Mouse (Mus musculus) liver, embryonic 16.5 days (tissue): ENCODE results near the gene Stim1. TPM values are rescaled to one million over a fixed set of nuclear protein-coding genes. Genes with fewer than 3 reads are reported as not detected.

ENCODE experiments used
- ATAC-seq: fragments of 200-750 bp; cut with Nextera tagmentation; 2 replicates; pipeline ENCODE4 v1.8.0; 2017; ENCODE audit warnings: low read depth, mild to moderate bottlenecking, moderate number of reproducible peaks, moderate library complexity
- H3K27ac ChIP-seq: fragments of 300-500 bp; sonication (generic); 2 replicates; pipeline ENCODE4 v1.5.1; 2014; ENCODE audit warnings: mild to moderate bottlenecking, low read length
- H3K27me3 ChIP-seq: fragments of 300-500 bp; sonication (generic); 2 replicates; pipeline ENCODE4 v1.6.1; 2014; ENCODE audit warnings: low read depth, low read length, mixed read lengths; ENCODE audit not compliant: control insufficient read depth, insufficient read depth
- H3K36me3 ChIP-seq: fragments of 300-500 bp; sonication (generic); 2 replicates; pipeline ENCODE4 v1.6.1; 2014; ENCODE audit warnings: mild to moderate bottlenecking; ENCODE audit not compliant: control insufficient read depth, insufficient read depth
- H3K4me1 ChIP-seq: fragments of 300-500 bp; sonication (generic); 2 replicates; pipeline ENCODE4 v1.6.1; 2014; ENCODE audit warnings: low read depth, low read length, mixed read lengths; ENCODE audit not compliant: control insufficient read depth
- H3K4me2 ChIP-seq: fragments of 300-500 bp; sonication (generic); 2 replicates; pipeline ENCODE4 v1.6.1; 2014; ENCODE audit warnings: low read depth, low read length, mixed read lengths
- H3K4me3 ChIP-seq: fragments of 300-500 bp; sonication (generic); 2 replicates; pipeline ENCODE4 v1.5.1; 2014; ENCODE audit warnings: low read depth, mild to moderate bottlenecking, low read length
- H3K9ac ChIP-seq: fragments of 300-500 bp; sonication (generic); 2 replicates; pipeline ENCODE4 v1.6.1; 2014; ENCODE audit warnings: low read depth, low read length
- H3K9me3 ChIP-seq: fragments of 300-500 bp; sonication (generic); replicated peaks from 2 replicates; pipeline ENCODE4 v1.6.1; 2016; ENCODE audit warnings: low read length; ENCODE audit not compliant: control insufficient read depth
- WGBS: fragments of 180-500 bp; shearing (Covaris S2); extraction: QIAGEN DNeasy Blood & Tissue Kit; methylation state at CpG from one replicate; pipeline ENCODE4 v1.1.7; 2014; ENCODE audit not compliant: insufficient replicate concordance; 5-methylcytosine and 5-hydroxymethylcytosine counted together
- polyA plus RNA-seq: library from polyadenylated mRNA; unstranded; fragments of >200 nt; fragmentation: Nextera tagmentation; extraction: Ambion mirVana; gene quantifications from 2 replicates; pipeline ENCODE4 v1.2.1, GENCODE M21; 2015

The Stim1 gene
- polyA plus RNA-seq, 1 experiment from 2014 or later = 16.2 TPM

DNA sequence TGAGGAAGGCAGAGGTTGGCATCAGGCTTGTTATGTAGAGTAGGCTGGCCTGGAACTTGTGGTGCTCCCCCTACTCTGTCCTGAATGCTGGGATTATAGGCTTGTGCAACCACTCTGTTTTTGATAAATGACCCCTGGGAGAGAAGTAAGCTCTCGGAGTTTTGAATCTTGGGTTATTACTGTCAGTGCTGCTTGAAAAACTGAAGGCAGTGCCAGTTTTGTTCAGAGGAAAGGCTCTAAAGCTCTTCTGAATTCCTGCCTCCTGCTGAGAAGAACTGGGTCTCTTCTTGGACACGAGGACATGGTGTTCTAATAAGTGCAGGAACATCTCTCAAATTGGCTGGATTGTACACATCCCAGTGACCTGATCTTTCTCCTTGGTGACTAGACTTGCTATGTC is 81.1 kb downstream of the Stim1 start:
- H3K9me3 ChIP-seq = no peaks in the 10 kb centered on the region
- H3K4me1 ChIP-seq = no peaks in the 10 kb centered on the region; the same call in 1 of the 2 replicates
- no peak overlapping the region for H3K4me3 ChIP-seq
- no peak overlapping the region for H3K27ac ChIP-seq
- no peaks in the 10 kb centered on the region for H3K36me3 ChIP-seq
- no peak overlapping the region for H3K9ac ChIP-seq
- ATAC-seq = no peak
- no peaks in the 10 kb centered on the region for H3K27me3 ChIP-seq
- WGBS = 62% methylated on average over 2 of the region's 2 CpGs
- H3K4me2 ChIP-seq = no peak overlapping the region

DNA sequence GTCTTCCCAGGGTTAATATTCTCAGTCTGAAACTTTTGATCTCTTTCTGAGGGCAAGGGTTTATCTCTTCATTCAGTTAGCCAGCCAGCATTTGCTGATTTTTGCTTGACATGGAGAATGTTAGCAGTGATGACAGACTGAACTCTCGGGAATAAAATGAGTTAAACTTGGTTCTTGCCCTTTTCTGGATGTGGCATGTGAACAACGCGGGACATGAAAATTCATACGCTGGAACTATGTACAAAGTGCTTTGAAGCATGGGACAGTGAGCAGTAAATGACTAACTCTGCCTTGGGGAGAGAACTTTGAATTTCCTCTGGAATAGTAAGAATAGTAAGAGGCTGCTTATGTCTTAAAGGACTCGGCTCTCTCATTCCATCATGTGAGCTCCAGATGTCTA is 81.6 kb downstream of the Stim1 start:
- Histone ChIP-seq H3K4me1 (no peaks in the 10 kb centered on the region; the same call in 1 of the 2 replicates), H3K4me2 (no peak overlapping the region), H3K9me3 (no peaks in the 10 kb centered on the region), H3K4me3 (no peak overlapping the region), H3K36me3 (no peaks in the 10 kb centered on the region), H3K27me3 (no peaks in the 10 kb centered on the region), H3K9ac (no peak overlapping the region), H3K27ac (no peak overlapping the region)
- WGBS = 62% methylated on average over 5 of the region's 5 CpGs
- ATAC-seq = no peak

DNA sequence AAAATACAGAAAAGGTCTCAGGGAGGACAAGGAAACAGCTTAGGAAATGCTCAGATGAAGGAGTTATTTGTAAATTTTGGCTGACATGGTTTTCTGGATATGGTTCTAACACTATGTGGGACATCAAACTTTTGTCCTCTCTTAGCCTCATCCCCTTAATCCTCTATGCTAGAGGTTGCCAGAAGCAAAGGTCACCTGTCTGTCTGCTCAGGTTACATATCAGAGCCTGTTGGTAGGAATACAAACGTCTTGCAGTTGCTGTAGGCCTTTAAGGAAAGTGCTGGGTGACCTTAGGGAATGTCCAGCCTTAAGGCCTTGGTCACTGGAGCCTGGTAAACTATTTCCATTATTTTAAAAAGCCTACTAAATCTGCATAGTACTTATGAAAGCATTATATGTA is 85.8 kb downstream of the Stim1 start:
- no peak overlapping the region for H3K4me2 ChIP-seq
- no peaks in the 10 kb centered on the region for H3K9me3 ChIP-seq
- WGBS = 31% methylated on average over 1 of the region's 1 CpGs

DNA sequence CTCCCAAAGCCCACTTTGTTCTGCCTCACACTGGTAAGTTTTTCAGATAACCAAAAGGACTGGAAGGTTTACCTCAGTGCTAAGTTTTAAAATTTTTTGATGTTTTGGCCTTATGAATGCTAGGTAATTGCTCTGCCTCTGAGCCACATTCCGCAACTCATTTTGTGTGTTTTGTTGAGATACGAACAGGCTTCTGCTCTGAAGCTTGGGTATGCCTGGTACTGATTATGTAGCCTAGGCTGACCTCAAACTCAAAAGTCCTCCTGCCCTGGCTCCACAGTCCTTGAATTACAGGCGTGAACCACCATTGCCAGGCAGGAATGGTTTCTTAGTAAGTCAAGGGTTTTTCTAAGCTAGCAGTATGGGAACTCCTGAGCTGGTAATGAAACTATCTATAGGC is 90.5 kb downstream of the Stim1 start:
- no peaks in the 10 kb centered on the region for H3K4me1 ChIP-seq
- no peaks in the 10 kb centered on the region for H3K9me3 ChIP-seq
- no peak for ATAC-seq
- no peaks in the 10 kb centered on the region for H3K36me3 ChIP-seq
- H3K4me3 ChIP-seq = no peak overlapping the region
- no peak overlapping the region for H3K27ac ChIP-seq
- no peak overlapping the region for H3K9ac ChIP-seq
- H3K27me3 ChIP-seq = no peaks in the 10 kb centered on the region
- WGBS = 70% methylated on average over 3 of the region's 3 CpGs
- H3K4me2 ChIP-seq = no peak overlapping the region

More for the DNA sequence above, 85.8 kb downstream of the Stim1 start:
- Histone ChIP-seq H3K9ac (no peak overlapping the region), H3K36me3 (no peaks in the 10 kb centered on the region), H3K27me3 (no peaks in the 10 kb centered on the region), H3K27ac (no peak overlapping the region), H3K4me1 (no peaks in the 10 kb centered on the region), H3K4me3 (no peak overlapping the region)
- ATAC-seq = no peak

DNA sequence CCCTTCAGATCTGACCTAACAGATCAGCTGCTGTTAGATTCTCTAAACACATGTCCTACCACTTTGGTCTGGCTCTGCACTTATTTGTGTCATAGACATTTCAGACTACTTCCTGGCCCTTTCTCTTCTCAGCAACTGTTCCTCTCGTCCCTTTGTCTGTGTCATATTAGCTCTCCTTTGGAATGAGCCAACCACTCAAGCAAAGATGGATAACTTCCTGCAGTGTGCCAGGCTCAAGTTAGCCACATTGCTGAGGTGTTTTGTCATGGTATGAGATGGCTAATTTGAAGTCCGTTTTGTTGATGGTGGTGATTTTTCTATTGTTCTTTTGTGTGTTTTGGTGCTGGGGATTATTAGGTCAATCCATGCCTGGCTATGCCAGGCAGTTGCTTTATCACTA is 93.7 kb downstream of the Stim1 start:
- Histone ChIP-seq H3K9ac (no peak overlapping the region), H3K27ac (no peak overlapping the region), H3K9me3 (no peaks in the 10 kb centered on the region), H3K36me3 (no peaks in the 10 kb centered on the region), H3K4me1 (no peaks in the 10 kb centered on the region), H3K27me3 (no peaks in the 10 kb centered on the region), H3K4me2 (no peak overlapping the region), H3K4me3 (no peak overlapping the region)
- 37% methylated on average over 2 of the region's 2 CpGs for WGBS
- no peak for ATAC-seq

DNA sequence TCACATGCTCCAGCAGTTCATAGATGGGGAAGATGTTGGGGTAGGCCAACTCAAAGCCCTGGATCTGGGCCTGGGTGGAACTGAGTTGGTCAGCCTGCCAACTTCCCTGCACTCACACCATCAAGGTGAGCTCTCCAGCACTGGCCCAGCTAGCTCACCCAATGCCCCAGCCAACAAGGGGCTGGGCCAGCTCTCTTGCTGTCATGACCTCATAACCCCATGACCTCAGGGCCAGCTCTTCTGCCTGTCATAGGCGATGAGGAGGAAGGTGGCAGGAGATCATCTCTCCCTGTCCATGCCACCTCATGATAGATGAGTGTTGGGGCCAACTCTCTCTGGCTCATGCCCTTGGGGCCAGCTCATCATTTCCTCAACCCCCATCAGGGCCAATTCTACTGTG is 96.2 kb downstream of the Stim1 start:
- Histone ChIP-seq H3K27ac (no peak overlapping the region), H3K27me3 (no peaks in the 10 kb centered on the region), H3K9me3 (no peaks in the 10 kb centered on the region), H3K4me1 (no peaks in the 10 kb centered on the region), H3K36me3 (no peaks in the 10 kb centered on the region), H3K4me2 (no peak overlapping the region), H3K9ac (no peak overlapping the region), H3K4me3 (no peak overlapping the region)
- WGBS = 74% methylated on average over 1 of the region's 1 CpGs
- ATAC-seq = no peak

DNA sequence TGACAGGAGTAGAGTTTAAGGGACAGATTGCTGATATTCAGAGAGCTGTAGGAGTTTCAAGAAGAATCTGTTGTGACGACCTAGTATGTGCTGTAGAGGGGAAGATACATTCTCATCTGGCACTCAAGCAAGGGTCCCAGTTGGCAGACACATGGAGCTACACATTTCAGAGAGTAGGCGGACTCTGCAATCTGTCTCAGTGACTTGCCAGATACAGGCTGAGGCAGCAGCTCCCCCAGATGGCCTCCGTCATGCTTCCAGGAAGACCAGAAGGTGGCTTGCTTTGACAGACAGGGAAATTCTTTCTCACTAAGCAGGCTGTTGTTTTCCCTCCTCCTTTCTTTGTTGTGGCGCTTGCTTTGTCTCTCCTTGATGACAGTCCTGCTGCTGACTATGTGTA is 102.1 kb downstream of the Stim1 start:
- no peaks in the 10 kb centered on the region for H3K27me3 ChIP-seq
- no peak overlapping the region for H3K4me2 ChIP-seq
- H3K4me3 ChIP-seq = no peak overlapping the region
- ATAC-seq = no peak
- 51% methylated on average over 4 of the region's 4 CpGs for WGBS
- no peak overlapping the region for H3K27ac ChIP-seq
- no peaks in the 10 kb centered on the region for H3K9me3 ChIP-seq
- no peak overlapping the region for H3K9ac ChIP-seq
- H3K36me3 ChIP-seq = no peaks in the 10 kb centered on the region
- peaks cover 5% of the 10 kb centered on the region for H3K4me1 ChIP-seq

DNA sequence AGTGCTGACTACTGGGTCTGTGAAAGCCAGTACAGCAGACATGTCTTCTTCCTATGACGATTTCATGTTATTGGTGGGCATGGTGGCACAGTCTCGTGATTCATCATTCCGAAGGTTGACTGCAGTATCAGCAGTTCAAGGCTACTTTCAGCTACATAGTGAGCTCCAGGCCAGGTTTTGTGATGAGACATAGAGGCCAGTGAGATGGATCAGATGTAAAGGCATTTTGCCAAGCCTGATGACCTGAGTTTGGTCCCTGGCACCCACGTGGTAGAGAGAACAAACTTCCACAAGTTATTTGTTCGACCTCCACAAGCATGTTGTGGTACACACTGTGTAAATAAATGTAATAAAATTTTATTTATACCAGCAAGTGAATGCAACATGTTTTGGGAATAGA is 102.9 kb downstream of the Stim1 start:
- no peak overlapping the region for H3K4me2 ChIP-seq
- H3K36me3 ChIP-seq = no peaks in the 10 kb centered on the region
- no peaks in the 10 kb centered on the region for H3K27me3 ChIP-seq
- H3K4me1 ChIP-seq = peaks cover 5% of the 10 kb centered on the region
- H3K9me3 ChIP-seq = no peaks in the 10 kb centered on the region
- H3K4me3 ChIP-seq = no peak overlapping the region
- H3K9ac ChIP-seq = no peak overlapping the region
- no peak overlapping the region for H3K27ac ChIP-seq
- ATAC-seq = no peak
- 75% methylated on average over 5 of the region's 5 CpGs for WGBS

DNA sequence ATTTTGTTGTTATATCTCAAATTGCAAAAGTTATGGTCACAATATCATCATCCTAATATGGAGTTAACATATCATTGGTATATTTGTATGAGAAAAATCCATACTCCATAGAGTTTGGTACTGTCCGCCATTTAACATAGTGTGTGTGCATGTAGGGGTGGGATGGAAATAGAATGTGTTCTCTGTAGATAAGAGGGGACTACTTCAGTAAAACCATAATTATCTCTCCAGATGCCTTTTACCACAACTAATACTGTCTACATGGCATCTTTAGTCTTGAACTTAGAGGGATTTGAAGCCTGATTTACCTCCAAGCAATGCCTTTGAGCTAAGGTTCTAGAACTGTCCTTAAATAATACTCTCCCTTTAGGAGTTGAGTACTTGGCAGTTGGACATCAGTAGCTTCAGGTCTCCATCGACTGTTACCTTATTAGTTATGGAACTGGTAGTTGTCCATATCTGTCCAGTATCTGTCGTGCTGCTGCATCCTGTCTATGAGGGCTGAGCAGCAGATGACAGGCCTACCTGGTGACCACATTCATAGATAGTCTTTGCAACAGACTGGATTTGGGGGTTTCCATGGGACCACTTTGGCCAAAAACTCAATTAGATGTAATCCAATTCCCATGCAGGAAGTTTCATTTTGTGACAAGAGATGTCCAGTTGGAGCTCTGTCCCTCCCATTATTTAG is 105.9 kb downstream of the Stim1 start:
- Histone ChIP-seq H3K9me3 (no peaks in the 10 kb centered on the region), H3K27ac (0 out of 2 replicates have a peak overlapping the region, but pooled peaks have one; percentile 2)

More for the DNA sequence above, 105.9 kb downstream of the Stim1 start:
- H3K27me3 ChIP-seq = no peaks in the 10 kb centered on the region
- H3K36me3 ChIP-seq = no peaks in the 10 kb centered on the region
- no peak overlapping the region for H3K4me3 ChIP-seq
- 36% methylated on average over 3 of the region's 3 CpGs for WGBS
- peak; percentile 94 for ATAC-seq
- H3K4me2 ChIP-seq = peak overlapping the region; percentile 17; the same call in 1 of the 2 replicates
- no peak overlapping the region for H3K9ac ChIP-seq
- peaks cover 5% of the 10 kb centered on the region for H3K4me1 ChIP-seq
